Mouse (Mus musculus) ES-E14 (cell line): ENCODE data around the gene Gm9803.

Experiments used
- CHD2 ChIP-seq: IDR thresholded peaks from 2 replicates; pipeline ENCODE4 v1.6.1; 2014; ENCODE audit warnings: mild to moderate bottlenecking, low read depth, low read length, inconsistent platforms
- HCFC1 ChIP-seq: IDR thresholded peaks from 2 replicates; pipeline ENCODE4 v1.6.1; 2012; ENCODE audit warnings: low read length, inconsistent platforms, borderline replicate concordance; ENCODE audit not compliant: insufficient read depth
- MAFK ChIP-seq: IDR thresholded peaks from 2 replicates; pipeline ENCODE4 v1.6.1; 2014; ENCODE audit warnings: mild to moderate bottlenecking, low read depth, low read length, inconsistent platforms; ENCODE audit not compliant: insufficient read depth
- ZC3H11A ChIP-seq: IDR thresholded peaks from 2 replicates; pipeline ENCODE4 v1.6.1; 2012; ENCODE audit warnings: low read depth, mild to moderate bottlenecking, inconsistent platforms, low read length, borderline replicate concordance
- ZNF384 ChIP-seq: IDR thresholded peaks from 2 replicates; pipeline ENCODE4 v1.6.1; 2012; ENCODE audit warnings: low read depth, low read length, inconsistent platforms

DNA sequence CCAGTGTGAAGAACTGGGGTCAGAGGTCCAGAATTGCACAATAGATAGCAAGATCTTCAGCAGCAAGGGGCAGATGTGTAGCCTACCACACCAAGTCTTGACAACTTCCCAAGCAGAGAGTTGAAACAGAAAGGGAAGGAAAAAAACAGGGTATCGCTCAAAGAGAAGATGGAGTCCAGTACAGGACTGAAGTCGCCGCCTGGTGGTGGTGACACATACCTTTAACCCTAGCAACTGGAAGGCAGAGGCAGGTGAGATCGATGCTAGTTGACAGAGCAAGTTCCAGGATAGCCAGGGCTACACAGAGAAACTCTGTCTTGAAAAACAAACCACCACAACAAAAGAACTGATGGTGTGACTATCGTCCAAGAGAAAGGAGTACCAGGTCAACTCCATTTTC is 25.5 kb downstream of the Gm9803 start:
- TF ChIP-seq HCFC1 (no peak), MAFK (no peak), CHD2 (no peak), ZC3H11A (no peak), ZNF384 (no peak)
